Mouse (Mus musculus): ENCODE results near the gene Pakap. TPM values are rescaled to one million over a fixed set of nuclear protein-coding genes. Genes with fewer than 3 reads are reported as not detected.

The Pakap gene
- polyA plus RNA-seq, 1 experiment from 2014 or later = 57.2 TPM

GRCm38 (mm10) chr4:57861166-57861565, 293.2 kb downstream of the Pakap start:
- Histone ChIP-seq H3K27ac (ENCODE audit: low read depth) (no peak overlapping the region), H3K4me1 (ENCODE audit: insufficient read depth) (peaks cover 8% of the 10 kb centered on the region), H3K9me3 (ENCODE audit: low read depth, low read length) (no peaks in the 10 kb centered on the region), H3K9ac (no peak overlapping the region), H3K4me3 (ENCODE audit: low read depth, low read length) (no peak overlapping the region), H3K4me2 (no peak overlapping the region), H3K36me3 (ENCODE audit: insufficient read depth) (peaks cover 37% of the 10 kb centered on the region), H3K27me3 (ENCODE audit: insufficient read depth, low read length) (no peaks in the 10 kb centered on the region)
- DNase-seq = no peak
- ATAC-seq (ENCODE audit: insufficient read depth) = no peak
- no peak for TF ChIP-seq CTCF (IDR thresholded peaks at IDR 0.05; ENCODE audit: low read depth)
- 59% methylated on average over 6 of the region's 6 CpGs for WGBS

- WGBS = 46% methylated on average over 8 of the region's 8 CpGs
- Histone ChIP-seq H3K27me3 (ENCODE audit: insufficient read depth, low read length) (no peaks in the 10 kb centered on the region), H3K9ac (no peak overlapping the region), H3K27ac (ENCODE audit: low read depth) (no peak overlapping the region), H3K9me3 (ENCODE audit: low read depth, low read length) (no peaks in the 10 kb centered on the region), H3K4me2 (peak overlapping the region; percentile 12; the same call in 1 of the 2 replicates), H3K36me3 (ENCODE audit: insufficient read depth) (peaks cover 30% of the 10 kb centered on the region), H3K4me3 (ENCODE audit: low read depth, low read length) (no peak overlapping the region), H3K4me1 (ENCODE audit: insufficient read depth) (peaks cover 8% of the 10 kb centered on the region)
- no peak for TF ChIP-seq CTCF (IDR thresholded peaks at IDR 0.05; ENCODE audit: low read depth)
- ATAC-seq (ENCODE audit: insufficient read depth) (no peak), DNase-seq (peak; percentile 71)
These were observed 293.9 kb downstream of the Pakap start for GRCm38 (mm10) chr4:57861856-57862255.

- no peak for TF ChIP-seq CTCF (IDR thresholded peaks at IDR 0.05; ENCODE audit: low read depth)
- Histone ChIP-seq H3K4me1 (ENCODE audit: insufficient read depth) (peaks cover 8% of the 10 kb centered on the region), H3K4me3 (ENCODE audit: low read depth, low read length) (no peak overlapping the region), H3K9me3 (ENCODE audit: low read depth, low read length) (no peaks in the 10 kb centered on the region), H3K4me2 (no peak overlapping the region), H3K36me3 (ENCODE audit: insufficient read depth) (peaks cover 24% of the 10 kb centered on the region), H3K27ac (ENCODE audit: low read depth) (no peak overlapping the region; the same call in 1 of the 2 replicates), H3K9ac (no peak overlapping the region), H3K27me3 (ENCODE audit: insufficient read depth, low read length) (no peaks in the 10 kb centered on the region)
- DNase-seq = no peak
- WGBS = 72% methylated on average over 9 of the region's 9 CpGs
- no peak for ATAC-seq (ENCODE audit: insufficient read depth)
These were observed 294.4 kb downstream of the Pakap start for GRCm38 (mm10) chr4:57862269-57862986.

GRCm38 (mm10) chr4:57866088-57866487, 298.1 kb downstream of the Pakap start:
- Histone ChIP-seq H3K4me1 (ENCODE audit: insufficient read depth) (peaks cover 6% of the 10 kb centered on the region), H3K9ac (no peak overlapping the region), H3K9me3 (ENCODE audit: low read depth, low read length) (no peaks in the 10 kb centered on the region), H3K4me2 (no peak overlapping the region), H3K27ac (ENCODE audit: low read depth) (no peak overlapping the region), H3K27me3 (ENCODE audit: insufficient read depth, low read length) (no peaks in the 10 kb centered on the region), H3K4me3 (ENCODE audit: low read depth, low read length) (no peak overlapping the region), H3K36me3 (ENCODE audit: insufficient read depth) (no peaks in the 10 kb centered on the region; the same call in 1 of the 2 replicates)
- peak; percentile 48 for DNase-seq
- 20% methylated on average over 2 of the region's 2 CpGs for WGBS
- ATAC-seq (ENCODE audit: insufficient read depth) = no peak
- no peak for TF ChIP-seq CTCF (IDR thresholded peaks at IDR 0.05; ENCODE audit: low read depth)

GRCm38 (mm10) chr4:57866990-57867389, 299.0 kb downstream of the Pakap start:
- Histone ChIP-seq H3K27me3 (ENCODE audit: insufficient read depth, low read length) (no peaks in the 10 kb centered on the region), H3K27ac (ENCODE audit: low read depth) (no peak overlapping the region), H3K4me1 (ENCODE audit: insufficient read depth) (peaks cover 3% of the 10 kb centered on the region; the same call in 1 of the 2 replicates), H3K4me3 (ENCODE audit: low read depth, low read length) (no peak overlapping the region), H3K9me3 (ENCODE audit: low read depth, low read length) (no peaks in the 10 kb centered on the region), H3K4me2 (no peak overlapping the region), H3K9ac (no peak overlapping the region), H3K36me3 (ENCODE audit: insufficient read depth) (no peaks in the 10 kb centered on the region; the same call in 1 of the 2 replicates)
- ATAC-seq (ENCODE audit: insufficient read depth) = no peak
- no peak for DNase-seq
- WGBS = 39% methylated on average over 9 of the region's 9 CpGs
- no peak for TF ChIP-seq CTCF (IDR thresholded peaks at IDR 0.05; ENCODE audit: low read depth)

GRCm38 (mm10) chr4:57867454-57867853, 299.5 kb downstream of the Pakap start:
- peak; percentile 21 for DNase-seq
- no peak for TF ChIP-seq CTCF (IDR thresholded peaks at IDR 0.05; ENCODE audit: low read depth)

GRCm38 (mm10) chr4:57879137-57879536, 311.2 kb downstream of the Pakap start:
- TF ChIP-seq CTCF (IDR thresholded peaks at IDR 0.05; ENCODE audit: low read depth) = no peak
- Histone ChIP-seq H3K27me3 (ENCODE audit: insufficient read depth, low read length) (no peaks in the 10 kb centered on the region), H3K4me3 (ENCODE audit: low read depth, low read length) (no peak overlapping the region), H3K9me3 (ENCODE audit: low read depth, low read length) (no peaks in the 10 kb centered on the region), H3K4me1 (ENCODE audit: insufficient read depth) (peaks cover 6% of the 10 kb centered on the region; the same call in 1 of the 2 replicates), H3K4me2 (no peak overlapping the region), H3K36me3 (ENCODE audit: insufficient read depth) (no peaks in the 10 kb centered on the region), H3K9ac (no peak overlapping the region), H3K27ac (ENCODE audit: low read depth) (no peak overlapping the region)
- 88% methylated on average over 5 of the region's 5 CpGs for WGBS
- no peak for ATAC-seq (ENCODE audit: insufficient read depth)
- no peak for DNase-seq

More at GRCm38 (mm10) chr4:57867454-57867853, 299.5 kb downstream of the Pakap start:
- H3K27ac ChIP-seq (ENCODE audit: low read depth) = no peak overlapping the region
- ATAC-seq (ENCODE audit: insufficient read depth) = no peak
- H3K4me2 ChIP-seq = no peak overlapping the region
- no peaks in the 10 kb centered on the region; the same call in 1 of the 2 replicates for H3K36me3 ChIP-seq (ENCODE audit: insufficient read depth)
- H3K9me3 ChIP-seq (ENCODE audit: low read depth, low read length) = no peaks in the 10 kb centered on the region
- H3K9ac ChIP-seq = no peak overlapping the region
- no peaks in the 10 kb centered on the region for H3K27me3 ChIP-seq (ENCODE audit: insufficient read depth, low read length)
- no peak overlapping the region for H3K4me3 ChIP-seq (ENCODE audit: low read depth, low read length)
- 43% methylated on average over 10 of the region's 10 CpGs for WGBS
- no peaks in the 10 kb centered on the region for H3K4me1 ChIP-seq (ENCODE audit: insufficient read depth)
